8 mouse cellular contexts compared by ENCODE assay signal in genomic region chr9:70421257-70422056, GRCm38 (mm10). TPM values are rescaled to one million over a fixed set of nuclear protein-coding genes. Genes with fewer than 3 reads are reported as not detected.
DNase-seq lines count a peak whose midpoint lies in the region; ATAC-seq lines count a peak whose summit lies in the region.

TSS of gene Ccnb2 (minus strand) at chr9:70421547.

- H3K9ac ChIP-seq in hindbrain, embryonic 15.5 days = peak within 1 kb of the TSS; percentile 37; the same call in 1 of the 2 replicates

- H3K27ac ChIP-seq in hindbrain, embryonic 15.5 days (replicated peaks) = no peak within 1 kb of the TSS

- ATAC-seq in hindbrain, embryonic 15.5 days (ENCODE audit: low FRiP score, low read depth) = peak; percentile 98

- no peaks in the 10 kb centered on the region for H3K9me3 ChIP-seq in hindbrain, embryonic 15.5 days

- DNase-seq in R1 (ENCODE audit: low read depth, low spot score) = peak; percentile 96
- peak; percentile 75 to 86 for DNase-seq in cerebellum, postnatal 25 days
- peak; percentile 72 to 86 for DNase-seq in frontal cortex, postnatal 36 days (ENCODE audit: low spot score in 2 of 2)
- DNase-seq in left cerebral cortex, adult 11 months (ENCODE audit: low spot score) = peak; percentile 85
- DNase-seq in lung, postnatal 4 days = peak; percentile 90 to 92
- DNase-seq in right cerebral cortex, adult 18-20 months = peak; percentile 88
- DNase-seq in urinary bladder, postnatal 10 days (ENCODE audit: low spot score) = peak; percentile 38

- peaks cover 13% of the 10 kb centered on the region for H3K4me1 ChIP-seq in hindbrain, embryonic 15.5 days (replicated peaks)

- 3% methylated on average over 45 of the region's 45 CpGs for WGBS in hindbrain, embryonic 15.5 days

- peak within 1 kb of the TSS; percentile 51 for H3K4me3 ChIP-seq in hindbrain, embryonic 15.5 days

- peaks cover 16% of the 10 kb centered on the region for H3K36me3 ChIP-seq in hindbrain, embryonic 15.5 days

- H3K4me2 ChIP-seq in hindbrain, embryonic 15.5 days = peak within 1 kb of the TSS; percentile 100

- no peaks in the 10 kb centered on the region for H3K27me3 ChIP-seq in hindbrain, embryonic 15.5 days

RNA-seq across cellular contexts. Expression of gene Ccnb2, which starts in this region (rescaled TPM):
- polyA plus RNA-seq in hindbrain, embryonic 15.5 days (2015; fragmentation: Nextera tagmentation; extraction: Ambion mirVana) = 30.7 and 40.5 TPM in 2 replicates

Comparison
In these comparisons a context has a peak if more than half of its experiments do, and no peak if none do; other contexts are left out.
1. DNase-seq: peak in every context shown above with its lines; median percentile 96 in R1; 91 in lung, postnatal 4 days; 88 in right cerebral cortex, adult 18-20 months; 85 in left cerebral cortex, adult 11 months; 80 in cerebellum, postnatal 25 days; 79 in frontal cortex, postnatal 36 days; 38 in urinary bladder, postnatal 10 days.